Mouse (Mus musculus) yolk sac, embryonic 10.5 days (tissue): ENCODE measurements at regions not wholly inside any gene's neighbourhood (a gene's known extent, or its start where the extent isn't known, plus 50 kb on each side); places are given as distances from the start of the nearest gene placed in this dataset.

Experiments
- DNase-seq: peaks from one replicate; pipeline ENCODE4 v3.0.0-alpha.2; 2017; ENCODE audit warnings: low spot score

GRCm38 (mm10) chr16:37459533-37459890, 74.8 kb upstream of the Stxbp5l start:
- DNase-seq, result no peak

- DNase-seq, result no peak
Measured at GRCm38 (mm10) chr16:37458592-37459532, 74.1 kb upstream of the Stxbp5l start.

- DNase-seq, result no peak
Measured at GRCm38 (mm10) chr16:37455971-37456370, 71.2 kb upstream of the Stxbp5l start.

- no peak for DNase-seq
Measured at GRCm38 (mm10) chr16:37449846-37450245, 65.1 kb upstream of the Stxbp5l start.

GRCm38 (mm10) chr16:37445756-37446155, 61.0 kb upstream of the Stxbp5l start:
- DNase-seq, result no peak

- no peak for DNase-seq
Measured at GRCm38 (mm10) chr16:37442936-37443335, 58.2 kb upstream of the Stxbp5l start.

- DNase-seq, result no peak
Measured at GRCm38 (mm10) chr16:37442481-37442880, 57.7 kb upstream of the Stxbp5l start.

- peak; percentile 2 for DNase-seq
Measured at GRCm38 (mm10) chr16:37440628-37441164, 55.9 kb upstream of the Stxbp5l start.
